Mouse (Mus musculus): ENCODE measurements around the gene Caap1. TPM values are rescaled to one million over a fixed set of nuclear protein-coding genes. Genes with fewer than 3 reads are reported as not detected.

Gene Caap1
- total RNA-seq, 2 experiments from 2014 or later = 6.9 to 7.1 TPM

- peak; percentile 46 for DNase-seq
Observed at GRCm38 (mm10) chr4:94476749-94477399, 79.7 kb downstream of the Caap1 start.

- no peak for DNase-seq
Observed at GRCm38 (mm10) chr4:94473286-94473685, 83.3 kb downstream of the Caap1 start.

- no peak for DNase-seq
Observed at GRCm38 (mm10) chr4:94459424-94459823, 97.2 kb downstream of the Caap1 start.

GRCm38 (mm10) chr4:94454857-94455256 lies 101.7 kb downstream of the Caap1 start:
- no peak for DNase-seq

Other genes starting within 250 kb of the Caap1 start
- not detected for gene Gm10306, start 250 bp downstream of the Caap1 start, total RNA-seq (2021)
- 10 to 100 TPM; 49.9 to 52.3 TPM for gene Plaa, start 46.4 kb upstream of the Caap1 start, total RNA-seq (2021)
- 10 to 100 TPM in 1 of 2 experiments, 1 to 10 TPM in 1; 9.7 to 10.6 TPM for gene Ift74, start 57.7 kb upstream of the Caap1 start, total RNA-seq (2021)
- not detected for gene Lrrc19, start 93.3 kb upstream of the Caap1 start, total RNA-seq (2021)
- gene Tek, start 182.5 kb upstream of the Caap1 start, total RNA-seq (2021) = 10 to 100 TPM; 59.2 to 62.8 TPM

Measured in heart, postnatal 4 days (tissue).